Mouse (Mus musculus) kidney, postnatal 0 days (tissue): ENCODE results near the gene Gzmg. TPM values are rescaled to one million over a fixed set of nuclear protein-coding genes. Genes with fewer than 3 reads are reported as not detected.
"Not testable (repeated sequence)": the region's sequence is repeated elsewhere in the genome, so short reads cannot be mapped to it uniquely, and the experiment has no call there.

Source experiments
- ATAC-seq: fragments of 200-750 bp; cut with Nextera tagmentation; replicated peaks from 2 replicates; pipeline ENCODE4 v1.8.0; 2017; ENCODE audit warnings: low read depth, moderate number of reproducible peaks, moderate TSS enrichment, moderate library complexity; ENCODE audit not compliant: low FRiP score
- DNase-seq: peaks from one replicate; pipeline ENCODE4 v3.0.0-alpha.2; 2016; ENCODE audit warnings: low spot score
- H3K27ac ChIP-seq: fragments of 300-500 bp; sonication (generic); 2 replicates; pipeline ENCODE4 v1.5.1; 2014; ENCODE audit warnings: mild to moderate bottlenecking
- H3K27me3 ChIP-seq: fragments of 300-500 bp; sonication (generic); 2 replicates; pipeline ENCODE4 v1.6.1; 2014; ENCODE audit warnings: low read length, mixed read lengths; ENCODE audit not compliant: insufficient read depth
- H3K36me3 ChIP-seq: fragments of 300-500 bp; sonication (generic); 2 replicates; pipeline ENCODE4 v1.6.1; 2014; ENCODE audit warnings: low read length, mixed read lengths; ENCODE audit not compliant: insufficient read depth
- H3K4me1 ChIP-seq: fragments of 300-500 bp; sonication (generic); replicated peaks from 2 replicates; pipeline ENCODE4 v1.6.1; 2014; ENCODE audit warnings: antibody characterized with exemption, low read length, mixed read lengths; ENCODE audit not compliant: insufficient read depth
- H3K4me2 ChIP-seq: fragments of 300-500 bp; sonication (generic); 2 replicates; pipeline ENCODE4 v1.6.1; 2014; ENCODE audit warnings: mild to moderate bottlenecking, low read length, moderate library complexity, mixed read lengths
- H3K4me3 ChIP-seq: fragments of 300-500 bp; sonication (generic); replicated peaks from 2 replicates; pipeline ENCODE4 v1.5.1; 2014; ENCODE audit warnings: low read depth, low read length
- H3K9ac ChIP-seq: fragments of 300-500 bp; sonication (generic); 2 replicates; pipeline ENCODE4 v1.6.1; 2014; ENCODE audit warnings: low read depth, low read length
- H3K9me3 ChIP-seq: fragments of 300-500 bp; sonication (generic); replicated peaks from 2 replicates; pipeline ENCODE4 v1.6.1; 2016; ENCODE audit warnings: low read length, inconsistent platforms, mixed read lengths
- CTCF ChIP-seq: IDR thresholded peaks from 2 replicates; pipeline ENCODE4 v1.5.1; 2016; ENCODE audit warnings: antibody characterized with exemption, low read depth, mild to moderate bottlenecking, moderate library complexity
- WGBS: fragments of 180-500 bp; shearing (Covaris S2); extraction: QIAGEN DNeasy Blood & Tissue Kit; methylation state at CpG from one replicate; pipeline ENCODE4 v1.1.7; 2014; 5-methylcytosine and 5-hydroxymethylcytosine counted together
- polyA plus RNA-seq: library from polyadenylated mRNA; unstranded; fragments of >200 nt; fragmentation: Nextera tagmentation; extraction: Ambion mirVana; gene quantifications from 2 replicates; pipeline ENCODE4 v1.2.1, GENCODE M21; 2015

Gene Gzmg
- polyA plus RNA-seq, 1 experiment from 2014 or later: not detected

GRCm38 (mm10) chr14:56128341-56128740 is 31.0 kb downstream of the Gzmg start:
- no peak overlapping the region for H3K4me2 ChIP-seq
- WGBS: 48% methylated on average over 3 of the region's 3 CpGs
- peak; percentile 43; the same call in 1 of the 2 replicates for TF ChIP-seq CTCF
- no peaks in the 10 kb centered on the region for H3K27me3 ChIP-seq
- DNase-seq (no peak), ATAC-seq (no peak)
- H3K36me3 ChIP-seq: no peaks in the 10 kb centered on the region
- no peaks in the 10 kb centered on the region for H3K4me1 ChIP-seq
- no peak overlapping the region for H3K27ac ChIP-seq
- H3K4me3 ChIP-seq: no peak overlapping the region
- H3K9me3 ChIP-seq: no peaks in the 10 kb centered on the region
- H3K9ac ChIP-seq: no peak overlapping the region

- Histone ChIP-seq H3K4me3 (no peak overlapping the region), H3K27ac (no peak overlapping the region), H3K27me3 (no peaks in the 10 kb centered on the region), H3K4me2 (no peak overlapping the region), H3K36me3 (no peaks in the 10 kb centered on the region), H3K4me1 (no peaks in the 10 kb centered on the region), H3K9me3 (no peaks in the 10 kb centered on the region), H3K9ac (no peak overlapping the region)
- ATAC-seq (no peak), DNase-seq (no peak)
- WGBS: 78% methylated on average over 3 of the region's 3 CpGs
- no peak for TF ChIP-seq CTCF
Measured at GRCm38 (mm10) chr14:56123516-56123915, 35.9 kb downstream of the Gzmg start.

DNA sequence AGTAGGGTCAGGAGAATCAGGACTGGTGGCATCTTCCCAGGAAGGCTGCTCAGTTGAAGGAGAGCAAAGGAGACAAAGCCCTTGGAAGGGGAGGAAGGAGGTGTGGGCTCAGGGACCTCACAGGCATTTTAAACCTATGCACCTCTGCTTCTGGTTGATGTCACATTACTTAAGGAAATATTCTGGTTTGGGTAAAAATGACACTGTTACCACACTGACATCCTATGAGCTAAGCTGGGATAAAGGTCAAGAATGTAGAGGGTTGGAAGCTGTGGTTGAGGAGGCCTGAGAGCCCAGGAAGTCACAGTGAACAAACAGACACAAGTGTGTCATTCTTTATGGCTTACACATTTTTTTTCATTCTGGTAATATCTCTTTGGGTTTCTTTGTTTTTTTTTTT is 38.9 kb downstream of the Gzmg start, which contains the start of gene Gzme:
Gzme (minus strand) TSS at position 101 of the 400 bp plus-strand sequence.
- Histone ChIP-seq H3K4me1 (no peaks in the 10 kb centered on the region), H3K4me2 (no peak within 1 kb of the TSS), H3K36me3 (no peaks in the 10 kb centered on the region), H3K9ac (no peak within 1 kb of the TSS), H3K27ac (no peak within 1 kb of the TSS), H3K4me3 (no peak within 1 kb of the TSS), H3K9me3 (no peaks in the 10 kb centered on the region), H3K27me3 (no peaks in the 10 kb centered on the region)
- ATAC-seq (no peak), DNase-seq (no peak)
- no peak for TF ChIP-seq CTCF

DNA sequence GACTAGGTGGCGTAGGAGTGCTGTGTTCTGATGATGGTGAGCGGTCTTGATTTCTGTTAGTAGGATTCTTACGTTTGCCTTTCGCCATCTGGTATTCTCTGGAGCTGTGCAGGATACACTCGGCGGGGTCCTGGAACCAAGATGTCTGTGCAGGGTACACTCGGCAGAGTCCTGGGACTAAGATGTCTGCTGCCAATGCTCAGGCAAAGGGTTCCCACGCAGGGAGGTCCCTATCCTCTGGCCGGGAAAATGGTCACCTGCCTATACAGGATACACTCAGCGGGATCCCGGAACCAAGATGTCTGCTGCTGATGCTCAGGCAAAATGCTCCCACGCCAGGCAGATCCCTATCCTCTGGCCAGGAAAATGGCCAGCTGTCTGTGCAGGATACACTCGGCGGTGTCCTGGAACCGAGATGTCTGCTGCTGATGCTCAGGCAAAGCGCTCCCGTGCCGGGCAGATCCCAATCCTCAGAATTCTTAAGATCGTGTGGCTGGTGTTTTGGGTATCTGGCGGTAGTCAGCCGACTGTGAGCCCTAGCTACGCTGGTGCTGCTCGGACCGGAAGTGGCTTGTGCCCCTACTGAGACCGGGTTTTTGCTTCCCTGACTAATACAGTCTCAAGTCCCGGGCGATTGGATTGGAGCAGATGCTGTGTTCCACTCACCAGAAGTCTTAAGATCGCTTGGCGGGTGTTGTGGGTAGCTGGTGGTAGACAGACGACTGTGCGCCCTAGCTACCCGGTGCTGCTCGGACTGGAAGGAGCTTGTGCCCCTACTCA is 43.7 kb downstream of the Gzmg start:
- not testable (repeated sequence) for H3K4me3 ChIP-seq, H3K9me3 ChIP-seq, ATAC-seq, H3K27ac ChIP-seq, DNase-seq, H3K27me3 ChIP-seq, H3K36me3 ChIP-seq, H3K9ac ChIP-seq, H3K4me1 ChIP-seq, H3K4me2 ChIP-seq
- WGBS: 94% methylated on average over 33 of the region's 33 CpGs

Other genes starting within 250 kb of the Gzmg start
- gene Cma1, start 214.9 kb downstream of the Gzmg start, polyA plus RNA-seq: 1.8 and 5.8 TPM in 2 replicates
- not detected in 2 replicates for gene Cma2, start 208.6 kb downstream of the Gzmg start, polyA plus RNA-seq
- not detected in 2 replicates for gene Mcpt1, start 141.6 kb downstream of the Gzmg start, polyA plus RNA-seq
- gene Mcpt9, start 129.1 kb downstream of the Gzmg start, polyA plus RNA-seq: not detected in 2 replicates
- not detected in 2 replicates for gene Mcpt2, start 117.5 kb downstream of the Gzmg start, polyA plus RNA-seq
- gene Mcpt4, start 97.3 kb downstream of the Gzmg start, polyA plus RNA-seq: 0.24 TPM in 1 of 2 replicates, not detected in the other
- 0.14 TPM in 1 of 2 replicates, not detected in the other for gene Mcpt8, start 74.3 kb downstream of the Gzmg start, polyA plus RNA-seq
- not detected in 2 replicates for gene Ctsg, start 57.0 kb downstream of the Gzmg start, polyA plus RNA-seq
- gene Gzme, start 39.0 kb downstream of the Gzmg start, polyA plus RNA-seq: not detected in 2 replicates
- gene Gzmd, start 27.0 kb downstream of the Gzmg start, polyA plus RNA-seq: not detected in 2 replicates
- gene Gzmn, start 15.0 kb upstream of the Gzmg start, polyA plus RNA-seq: not detected in 2 replicates
- gene Gzmf, start 51.8 kb upstream of the Gzmg start, polyA plus RNA-seq: not detected in 2 replicates
- not detected in 2 replicates for gene Gzmc, start 75.1 kb upstream of the Gzmg start, polyA plus RNA-seq
- gene Gzmb, start 102.7 kb upstream of the Gzmg start, polyA plus RNA-seq: 0.09 TPM in 1 of 2 replicates, not detected in the other
- 19.9 and 23.4 TPM in 2 replicates for gene Atp12a, start 205.5 kb upstream of the Gzmg start, polyA plus RNA-seq
- 0.51 and 1.3 TPM in 2 replicates for gene Rnf17, start 243.0 kb upstream of the Gzmg start, polyA plus RNA-seq